ENCODE assay signal across 11 mouse cellular contexts in the genomic region with DNA sequence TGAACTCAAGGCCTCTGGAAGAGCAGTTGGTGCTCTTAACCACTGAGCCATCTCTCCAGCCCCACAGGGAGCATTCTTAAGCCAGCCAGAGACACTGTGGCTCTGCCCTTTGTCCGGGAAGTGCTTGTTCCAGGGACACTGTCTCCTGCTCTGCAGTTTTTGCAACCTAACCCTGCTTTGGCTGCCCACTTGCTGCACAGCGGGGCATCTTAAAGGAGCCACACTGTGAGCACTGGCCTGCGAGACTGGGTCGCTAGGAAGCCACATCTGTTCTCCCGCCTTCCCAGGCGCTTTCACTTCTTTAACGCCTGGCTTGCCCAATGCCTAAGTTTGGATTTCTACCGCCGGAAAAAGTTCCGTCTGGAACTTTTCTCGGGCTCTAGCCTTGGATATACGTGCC. TPM values are rescaled to one million over a fixed set of nuclear protein-coding genes. Genes with fewer than 3 reads are reported as not detected.
A peak's percentile ranks its signal among the peaks of the same experiment; 100 is the strongest.
DNase-seq lines count a peak whose midpoint lies in the region; ATAC-seq and TF ChIP-seq lines count a peak whose summit lies in the region.
"Had no signal": no experiment of that assay in that cellular context is flagged by ENCODE, and none has a peak within 500 bp of the region (broad histone marks: within the 10 kb centered on the region; RNA-seq: fewer than 3 reads in every experiment).

No protein-coding gene starts in this region.

- no peak overlapping the region for H3K27ac ChIP-seq in forebrain, embryonic 12.5 days
- no peak overlapping the region for H3K27ac ChIP-seq in forebrain, embryonic 15.5 days (replicated peaks)
- H3K27ac ChIP-seq in hindbrain, embryonic 12.5 days = no peak overlapping the region
- H3K27ac ChIP-seq in hindbrain, embryonic 16.5 days (ENCODE audit: low read depth, low read length) = no peak overlapping the region
- H3K27ac ChIP-seq: liver, embryonic 15.5 days had no signal

- TF ChIP-seq CTCF in E14TG2a.4 (conservative IDR thresholded peaks at IDR 0.05; ENCODE audit: low read length) = no peak

- no peaks in the 10 kb centered on the region for H3K9me3 ChIP-seq in forebrain, embryonic 12.5 days
- no peaks in the 10 kb centered on the region for H3K9me3 ChIP-seq in forebrain, embryonic 15.5 days
- H3K9me3 ChIP-seq in hindbrain, embryonic 12.5 days (replicated peaks) = no peaks in the 10 kb centered on the region
- no peaks in the 10 kb centered on the region for H3K9me3 ChIP-seq in hindbrain, embryonic 16.5 days (ENCODE audit: control insufficient read depth, low read length)
- no peaks in the 10 kb centered on the region for H3K9me3 ChIP-seq in E14TG2a.4 (ENCODE audit: low read length)
- H3K9me3 ChIP-seq: liver, embryonic 15.5 days had no signal

- no peaks in the 10 kb centered on the region for H3K27me3 ChIP-seq in forebrain, embryonic 12.5 days
- H3K27me3 ChIP-seq in forebrain, embryonic 15.5 days = no peaks in the 10 kb centered on the region
- no peaks in the 10 kb centered on the region for H3K27me3 ChIP-seq in hindbrain, embryonic 12.5 days
- no peaks in the 10 kb centered on the region for H3K27me3 ChIP-seq in hindbrain, embryonic 16.5 days (replicated peaks; ENCODE audit: control insufficient read depth, insufficient read depth, low read length)
- no peaks in the 10 kb centered on the region for H3K27me3 ChIP-seq in E14TG2a.4 (ENCODE audit: insufficient read depth, low read length)
- H3K27me3 ChIP-seq: CH12.LX; liver, embryonic 15.5 days had no signal

- no peak for ATAC-seq in forebrain, embryonic 12.5 days (ENCODE audit: low FRiP score)
- no peak for ATAC-seq in forebrain, embryonic 15.5 days (replicated peaks)
- ATAC-seq in hindbrain, embryonic 12.5 days (ENCODE audit: low FRiP score) = no peak
- ATAC-seq in hindbrain, embryonic 16.5 days = no peak

- WGBS in forebrain, embryonic 12.5 days = 17% methylated on average over 12 of the region's 12 CpGs
- 20% methylated on average over 12 of the region's 12 CpGs for WGBS in forebrain, embryonic 15.5 days
- WGBS in hindbrain, embryonic 12.5 days = 18% methylated on average over 12 of the region's 12 CpGs
- WGBS in hindbrain, embryonic 16.5 days = 19% methylated on average over 12 of the region's 12 CpGs

- no peaks in the 10 kb centered on the region for H3K36me3 ChIP-seq in forebrain, embryonic 12.5 days (replicated peaks)
- H3K36me3 ChIP-seq in forebrain, embryonic 15.5 days = no peaks in the 10 kb centered on the region
- H3K36me3 ChIP-seq in hindbrain, embryonic 12.5 days = no peaks in the 10 kb centered on the region
- H3K36me3 ChIP-seq in hindbrain, embryonic 16.5 days (ENCODE audit: control insufficient read depth, insufficient read depth, low read length) = no peaks in the 10 kb centered on the region
- no peaks in the 10 kb centered on the region for H3K36me3 ChIP-seq in E14TG2a.4 (ENCODE audit: insufficient read depth, low read length)
- H3K36me3 ChIP-seq: liver, embryonic 15.5 days had no signal

- 0 out of 2 replicates have a peak overlapping the region, but pooled peaks have one; percentile 4 for H3K4me2 ChIP-seq in forebrain, embryonic 12.5 days
- no peak overlapping the region for H3K4me2 ChIP-seq in forebrain, embryonic 15.5 days (replicated peaks)
- H3K4me2 ChIP-seq in hindbrain, embryonic 12.5 days (replicated peaks) = 0 out of 2 replicates have a peak overlapping the region, but pooled peaks have one; percentile 21
- H3K4me2 ChIP-seq in hindbrain, embryonic 16.5 days (ENCODE audit: low read length) = no peak overlapping the region
- H3K4me2 ChIP-seq: liver, embryonic 15.5 days had no signal

- H3K4me1 ChIP-seq in forebrain, embryonic 12.5 days = no peaks in the 10 kb centered on the region
- no peaks in the 10 kb centered on the region for H3K4me1 ChIP-seq in forebrain, embryonic 15.5 days
- H3K4me1 ChIP-seq in hindbrain, embryonic 12.5 days = peaks cover 2% of the 10 kb centered on the region; the same call in 1 of the 2 replicates
- no peaks in the 10 kb centered on the region for H3K4me1 ChIP-seq in hindbrain, embryonic 16.5 days (ENCODE audit: control insufficient read depth, insufficient read depth, low read depth, low read length)
- peaks cover 17% of the 10 kb centered on the region for H3K4me1 ChIP-seq in E14TG2a.4 (replicated peaks; ENCODE audit: low read depth, low read length)
- H3K4me1 ChIP-seq: liver, embryonic 15.5 days had no signal

- H3K9ac ChIP-seq in forebrain, embryonic 12.5 days = no peak overlapping the region
- no peak overlapping the region for H3K9ac ChIP-seq in forebrain, embryonic 15.5 days (replicated peaks)
- H3K9ac ChIP-seq in hindbrain, embryonic 12.5 days = no peak overlapping the region
- H3K9ac ChIP-seq in hindbrain, embryonic 16.5 days (ENCODE audit: low read depth, low read length) = no peak overlapping the region
- H3K9ac ChIP-seq: liver, embryonic 15.5 days had no signal

- peak; percentile 56 for DNase-seq in ZHBTc4 (ENCODE audit: low read depth, low spot score)
- DNase-seq in right cerebral cortex, postnatal 25 days = no peak
- no peak for DNase-seq in spleen, postnatal 14 days (ENCODE audit: low spot score in 2 of 2)
- DNase-seq: thymus, adult 18-20 months had no signal

- H3K4me3 ChIP-seq in forebrain, embryonic 12.5 days (replicated peaks) = no peak overlapping the region
- no peak overlapping the region for H3K4me3 ChIP-seq in forebrain, embryonic 15.5 days
- no peak overlapping the region for H3K4me3 ChIP-seq in hindbrain, embryonic 12.5 days
- no peak overlapping the region for H3K4me3 ChIP-seq in hindbrain, embryonic 16.5 days (ENCODE audit: low read length)
- peak overlapping the region; percentile 63 for H3K4me3 ChIP-seq in E14TG2a.4 (replicated peaks; ENCODE audit: low read length)
- H3K4me3 ChIP-seq: liver, embryonic 15.5 days had no signal

RNA-seq across cellular contexts. Expression of a gene that starts 17.1 kb away (rescaled TPM):
- polyA plus RNA-seq in forebrain, embryonic 12.5 days (2016; fragmentation: Nextera tagmentation; extraction: Ambion mirVana) = 1,436 and 1,495 TPM in 2 replicates
- polyA plus RNA-seq in forebrain, embryonic 15.5 days (2015; fragmentation: Nextera tagmentation; extraction: Ambion mirVana) = 1,361 and 1,417 TPM in 2 replicates
- polyA plus RNA-seq in hindbrain, embryonic 12.5 days (2016; fragmentation: Nextera tagmentation; extraction: Ambion mirVana) = 1,318 and 1,416 TPM in 2 replicates
- 1,437 and 1,451 TPM in 2 replicates for polyA plus RNA-seq in hindbrain, embryonic 16.5 days (2015; fragmentation: Nextera tagmentation; extraction: Ambion mirVana)

RNA-seq across cellular contexts. Expression of a gene that starts 36.5 kb away (rescaled TPM):
- 139 and 146 TPM in 2 replicates for polyA plus RNA-seq in forebrain, embryonic 12.5 days (2016; fragmentation: Nextera tagmentation; extraction: Ambion mirVana)
- polyA plus RNA-seq in forebrain, embryonic 15.5 days (2015; fragmentation: Nextera tagmentation; extraction: Ambion mirVana) = 125 and 131 TPM in 2 replicates
- 136 and 138 TPM in 2 replicates for polyA plus RNA-seq in hindbrain, embryonic 12.5 days (2016; fragmentation: Nextera tagmentation; extraction: Ambion mirVana)
- polyA plus RNA-seq in hindbrain, embryonic 16.5 days (2015; fragmentation: Nextera tagmentation; extraction: Ambion mirVana) = 106 and 109 TPM in 2 replicates

Comparison
In these comparisons a context has a peak if more than half of its experiments do, and no peak if none do; other contexts are left out.
1. H3K4me2 ChIP-seq: peak in forebrain, embryonic 12.5 days (single experiment) and hindbrain, embryonic 12.5 days (single experiment); none in forebrain, embryonic 15.5 days (single experiment) and hindbrain, embryonic 16.5 days (single experiment).